Mouse (Mus musculus) spleen, adult 2 months (tissue): ENCODE results near the gene Gpr162.

Source experiments
- CTCF ChIP-seq: fragments of 200-500 bp; IDR thresholded peaks from 2 replicates; pipeline ENCODE4 v1.5.1; 2011; ENCODE audit warnings: mild to moderate bottlenecking, inconsistent platforms; ENCODE audit not compliant: insufficient read depth, insufficient read length, insufficient replicate concordance; ENCODE audit errors: extremely low read depth
- POLR2A ChIP-seq: fragments of 200-500 bp; IDR thresholded peaks from 2 replicates; pipeline ENCODE4 v1.6.1; 2011; ENCODE audit warnings: low read depth, low read length, inconsistent platforms

DNA sequence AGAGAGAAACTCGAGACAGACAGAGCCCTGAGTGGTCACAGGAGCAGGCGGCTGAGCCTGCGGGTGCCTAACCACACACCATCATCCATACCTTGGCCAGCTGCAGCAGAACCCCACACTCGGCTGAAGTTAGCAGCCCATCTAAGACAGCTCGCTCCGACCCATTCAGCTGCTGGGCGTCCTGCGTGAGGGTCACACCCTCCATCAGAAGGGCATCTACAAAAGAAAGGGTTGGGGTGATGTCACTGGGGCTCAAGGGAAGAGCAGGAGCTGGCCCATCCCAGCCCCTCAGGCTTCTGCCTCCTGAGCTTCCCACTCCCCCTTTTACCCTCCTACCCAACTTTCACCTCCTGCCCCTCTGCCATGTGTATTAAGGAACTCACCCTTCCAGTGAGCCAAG, 13.2 kb downstream of the Gpr162 start:
- no peak for TF ChIP-seq POLR2A
- no peak for TF ChIP-seq CTCF
